Mouse (Mus musculus): Measurements from ENCODE around the gene Fcgrt.

Gene Fcgrt

GRCm38 (mm10) chr7:45088597-45088996, 15.1 kb downstream of the Fcgrt start:
- DNase-seq (ENCODE audit: inconsistent age in 2 of 2, low spot score in 1 of 2) = no peak

- DNase-seq (ENCODE audit: inconsistent age in 2 of 2, low spot score in 1 of 2) = no peak
These were observed 17.6 kb downstream of the Fcgrt start for GRCm38 (mm10) chr7:45086084-45086483.

- DNase-seq (ENCODE audit: inconsistent age in 2 of 2, low spot score in 1 of 2) = no peak
These were observed 20.3 kb downstream of the Fcgrt start for GRCm38 (mm10) chr7:45083300-45083890.

GRCm38 (mm10) chr7:45082401-45083299, 21.0 kb downstream of the Fcgrt start:
- peak in 1 of 2 experiments; percentile 68 for DNase-seq (ENCODE audit: inconsistent age in 2 of 2, low spot score in 1 of 2)

GRCm38 (mm10) chr7:45081016-45081415, 22.6 kb downstream of the Fcgrt start:
- no peak for DNase-seq (ENCODE audit: inconsistent age in 2 of 2, low spot score in 1 of 2)

GRCm38 (mm10) chr7:45079856-45080255, 23.8 kb downstream of the Fcgrt start:
- peak; percentile 89 to 97 for DNase-seq (ENCODE audit: inconsistent age in 2 of 2, low spot score in 1 of 2)

GRCm38 (mm10) chr7:45078513-45078912, 25.1 kb downstream of the Fcgrt start:
- peak; percentile 82 to 92 for DNase-seq (ENCODE audit: inconsistent age in 2 of 2, low spot score in 1 of 2)

- DNase-seq (ENCODE audit: inconsistent age in 2 of 2, low spot score in 1 of 2) = no peak
These were observed 25.8 kb downstream of the Fcgrt start for GRCm38 (mm10) chr7:45077829-45078228.

GRCm38 (mm10) chr7:45077322-45077721, 26.3 kb downstream of the Fcgrt start:
- DNase-seq (ENCODE audit: inconsistent age in 2 of 2, low spot score in 1 of 2) = no peak

GRCm38 (mm10) chr7:45076501-45076900, 27.1 kb downstream of the Fcgrt start:
- no peak for DNase-seq (ENCODE audit: inconsistent age in 2 of 2, low spot score in 1 of 2)

GRCm38 (mm10) chr7:45075405-45075804, 28.2 kb downstream of the Fcgrt start:
- peak; percentile 79 to 91 for DNase-seq (ENCODE audit: inconsistent age in 2 of 2, low spot score in 1 of 2)

- DNase-seq (ENCODE audit: inconsistent age in 2 of 2, low spot score in 1 of 2) = no peak
These were observed 29.7 kb downstream of the Fcgrt start for GRCm38 (mm10) chr7:45073949-45074348.

GRCm38 (mm10) chr7:45073171-45073707, 30.4 kb downstream of the Fcgrt start:
- DNase-seq (ENCODE audit: inconsistent age in 2 of 2, low spot score in 1 of 2) = no peak

- peak; percentile 71 to 85 for DNase-seq (ENCODE audit: inconsistent age in 2 of 2, low spot score in 1 of 2)
These were observed 31.4 kb downstream of the Fcgrt start for GRCm38 (mm10) chr7:45072230-45072629.

- DNase-seq (ENCODE audit: inconsistent age in 2 of 2, low spot score in 1 of 2) = no peak
These were observed 34.0 kb downstream of the Fcgrt start for GRCm38 (mm10) chr7:45069671-45070070.

- DNase-seq (ENCODE audit: inconsistent age in 2 of 2, low spot score in 1 of 2) = peak; percentile 72 to 88
These were observed 35.7 kb downstream of the Fcgrt start for GRCm38 (mm10) chr7:45068000-45068318.

- DNase-seq (ENCODE audit: inconsistent age in 2 of 2, low spot score in 1 of 2) = peak in 1 of 2 experiments; percentile 37
These were observed 36.3 kb downstream of the Fcgrt start for GRCm38 (mm10) chr7:45067190-45067999.

- peak; percentile 95 to 99 for DNase-seq (ENCODE audit: inconsistent age in 2 of 2, low spot score in 1 of 2)
These were observed 41.3 kb downstream of the Fcgrt start, which contains the start of the genes Nosip and Prrg2 for GRCm38 (mm10) chr7:45062239-45062835. Gene Nosip, plus strand, starts transcription at chr7:45062429. Gene Prrg2, minus strand, starts transcription at chr7:45062677.

GRCm38 (mm10) chr7:45061532-45062075, 42.0 kb downstream of the Fcgrt start:
- DNase-seq (ENCODE audit: inconsistent age in 2 of 2, low spot score in 1 of 2) = peak; percentile 51 to 75

GRCm38 (mm10) chr7:45060632-45061122, 43.0 kb downstream of the Fcgrt start:
- no peak for DNase-seq (ENCODE audit: inconsistent age in 2 of 2, low spot score in 1 of 2)

Data from adrenal gland, adult (tissue).